Comparison of ENCODE assay signal across 8 mouse cellular contexts in the genomic region with DNA sequence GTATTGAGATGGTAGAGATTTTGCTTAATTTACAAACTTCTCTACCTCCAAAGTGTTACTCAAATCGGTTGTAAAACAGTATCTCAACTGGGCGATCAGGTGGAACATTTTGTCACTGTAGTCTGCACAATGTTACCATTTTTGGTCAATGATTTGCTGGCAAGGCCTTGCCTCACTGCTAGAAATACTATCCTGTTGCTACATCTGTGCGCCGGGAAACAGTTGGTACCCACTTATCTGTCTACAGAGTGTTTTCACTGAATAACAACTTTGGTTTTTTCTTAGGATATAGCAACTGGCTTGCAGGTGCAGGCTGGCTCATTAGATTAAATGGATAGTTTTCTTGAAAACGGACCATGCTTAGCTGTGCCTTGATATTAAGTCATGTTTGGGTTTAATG. TPM values are rescaled to one million over a fixed set of nuclear protein-coding genes. Genes with fewer than 3 reads are reported as not detected.
DNase-seq lines count a peak whose midpoint lies in the region; ATAC-seq lines count a peak whose summit lies in the region.

No protein-coding gene starts in this region.

- peak overlapping the region; percentile 94 for H3K27ac ChIP-seq in embryonic facial prominence, embryonic 10.5 days (replicated peaks)
- H3K27ac ChIP-seq in intestine, embryonic 16.5 days (ENCODE audit: low read length) = peak overlapping the region; percentile 100
- H3K27ac ChIP-seq in liver, embryonic 11.5 days (ENCODE audit: low read depth, low read length) = peak overlapping the region; percentile 94

- H3K4me1 ChIP-seq in embryonic facial prominence, embryonic 10.5 days = peaks cover 35% of the 10 kb centered on the region
- H3K4me1 ChIP-seq in intestine, embryonic 16.5 days (ENCODE audit: control insufficient read depth, insufficient read depth, low read length) = peaks cover 17% of the 10 kb centered on the region
- peaks cover 23% of the 10 kb centered on the region for H3K4me1 ChIP-seq in liver, embryonic 11.5 days (replicated peaks; ENCODE audit: control insufficient read depth, insufficient read depth, low read length)

- no peaks in the 10 kb centered on the region for H3K27me3 ChIP-seq in embryonic facial prominence, embryonic 10.5 days (replicated peaks; ENCODE audit: low read depth, poor library complexity, severe bottlenecking)
- H3K27me3 ChIP-seq in intestine, embryonic 16.5 days (replicated peaks; ENCODE audit: control insufficient read depth, insufficient read depth, low read length) = no peaks in the 10 kb centered on the region
- H3K27me3 ChIP-seq in liver, embryonic 11.5 days (replicated peaks; ENCODE audit: control insufficient read depth, insufficient read depth, low read length) = no peaks in the 10 kb centered on the region

- no peaks in the 10 kb centered on the region for H3K36me3 ChIP-seq in embryonic facial prominence, embryonic 10.5 days (replicated peaks)
- no peaks in the 10 kb centered on the region for H3K36me3 ChIP-seq in intestine, embryonic 16.5 days (ENCODE audit: control insufficient read depth, insufficient read depth, low read length)
- no peaks in the 10 kb centered on the region for H3K36me3 ChIP-seq in liver, embryonic 11.5 days (ENCODE audit: control insufficient read depth, insufficient read depth, low read length)

- H3K4me3 ChIP-seq in embryonic facial prominence, embryonic 10.5 days = peak overlapping the region; percentile 73
- peak overlapping the region; percentile 87 for H3K4me3 ChIP-seq in intestine, embryonic 16.5 days (ENCODE audit: low read length)
- peak overlapping the region; percentile 79 for H3K4me3 ChIP-seq in liver, embryonic 11.5 days (ENCODE audit: low read depth, low read length)

- DNase-seq in spleen, postnatal 36 days (ENCODE audit: low spot score in 2 of 2) = peak; percentile 7 to 20
- DNase-seq in spleen, adult 18-20 months = no peak
- DNase-seq in embryonic facial prominence, embryonic 10.5 days (ENCODE audit: low spot score) = no peak
- no peak for DNase-seq in liver, embryonic 11.5 days (ENCODE audit: low spot score)
- DNase-seq in naive thymus-derived CD4-positive, alpha-beta T cell, adult 2 months (ENCODE audit: low read depth) = peak; percentile 22
- no peak for DNase-seq in gastrocnemius, postnatal 36 days
- no peak for DNase-seq in urinary bladder, postnatal 25 days (ENCODE audit: low spot score)

- no peak for ATAC-seq in intestine, embryonic 16.5 days
- peak; percentile 52 for ATAC-seq in liver, embryonic 11.5 days (replicated peaks; ENCODE audit: low FRiP score)

- H3K9me3 ChIP-seq in embryonic facial prominence, embryonic 10.5 days = no peaks in the 10 kb centered on the region
- no peaks in the 10 kb centered on the region for H3K9me3 ChIP-seq in intestine, embryonic 16.5 days (ENCODE audit: control insufficient read depth, low read length)
- H3K9me3 ChIP-seq in liver, embryonic 11.5 days (ENCODE audit: control insufficient read depth, low read length) = no peaks in the 10 kb centered on the region

- H3K4me2 ChIP-seq in intestine, embryonic 16.5 days (ENCODE audit: low read depth, low read length) = peak overlapping the region; percentile 65
- peak overlapping the region; percentile 93 for H3K4me2 ChIP-seq in liver, embryonic 11.5 days

- WGBS in embryonic facial prominence, embryonic 10.5 days = 16% methylated on average over 5 of the region's 5 CpGs
- WGBS in intestine, embryonic 16.5 days = 3% methylated on average over 5 of the region's 5 CpGs
- WGBS in liver, embryonic 11.5 days = 2% methylated on average over 5 of the region's 5 CpGs

- peak overlapping the region; percentile 92 for H3K9ac ChIP-seq in intestine, embryonic 16.5 days (ENCODE audit: low read depth, low read length)
- H3K9ac ChIP-seq in liver, embryonic 11.5 days (ENCODE audit: low read depth, low read length) = peak overlapping the region; percentile 87

- intact Hi-C loops in gastrocnemius, postnatal 36 days (cut with DNase I) = loop anchor here (5.0 kb wide), 1 partner anchor 51 kb away; no protein-coding TSS in a partner anchor

RNA-seq across cellular contexts. Expression of a gene that starts 1.1 kb away (rescaled TPM):
- 331 and 339 TPM in 2 replicates for polyA plus RNA-seq in embryonic facial prominence, embryonic 10.5 days (2016; fragmentation: Nextera tagmentation; extraction: Ambion mirVana)
- 822 and 823 TPM in 2 replicates for polyA plus RNA-seq in intestine, embryonic 16.5 days (2015; fragmentation: Nextera tagmentation; extraction: Ambion mirVana)
- polyA plus RNA-seq in liver, embryonic 11.5 days (2014; fragmentation: Nextera tagmentation; extraction: Ambion mirVana) = 241 and 242 TPM in 2 replicates
- 10 to 100 TPM; 21.0 to 27.2 TPM for total RNA-seq in gastrocnemius, postnatal 36 days (2021)

RNA-seq across cellular contexts. Expression of a gene that starts 53.3 kb away (rescaled TPM):
- polyA plus RNA-seq in embryonic facial prominence, embryonic 10.5 days (2016; fragmentation: Nextera tagmentation; extraction: Ambion mirVana) = 0.60 and 1.2 TPM in 2 replicates
- 5.2 and 5.4 TPM in 2 replicates for polyA plus RNA-seq in intestine, embryonic 16.5 days (2015; fragmentation: Nextera tagmentation; extraction: Ambion mirVana)
- polyA plus RNA-seq in liver, embryonic 11.5 days (2014; fragmentation: Nextera tagmentation; extraction: Ambion mirVana) = 0.45 and 0.96 TPM in 2 replicates
- under 1 TPM; 0.28 to 0.37 TPM for total RNA-seq in gastrocnemius, postnatal 36 days (2021)

Comparison
In these comparisons a context has a peak if more than half of its experiments do, and no peak if none do; other contexts are left out.
1. DNase-seq: peak in spleen, postnatal 36 days (2 of 2) and naive thymus-derived CD4-positive, alpha-beta T cell, adult 2 months (single experiment); none in spleen, adult 18-20 months (0 of 2), embryonic facial prominence, embryonic 10.5 days (single experiment), liver, embryonic 11.5 days (single experiment), gastrocnemius, postnatal 36 days (0 of 2) and urinary bladder, postnatal 25 days (single experiment).
2. Peak in every context shown above with its lines, with median percentiles within 50 percentile points of each other: H3K27ac ChIP-seq and H3K4me3 ChIP-seq.